Mouse (Mus musculus) kidney, embryonic 15.5 days (tissue): ENCODE data around the gene Olfr1474. TPM values are rescaled to one million over a fixed set of nuclear protein-coding genes. Genes with fewer than 3 reads are reported as not detected.
"Not testable (repeated sequence)": the region's sequence is repeated elsewhere in the genome, so short reads cannot be mapped to it uniquely, and the experiment has no call there.

Experiments used
- ATAC-seq: fragments of 200-750 bp; cut with Nextera tagmentation; replicated peaks from 2 replicates; pipeline ENCODE4 v1.8.0; 2017; ENCODE audit warnings: moderate TSS enrichment; ENCODE audit not compliant: low FRiP score
- H3K27ac ChIP-seq: fragments of 300-500 bp; sonication (generic); 2 replicates; pipeline ENCODE4 v1.5.1; 2015; ENCODE audit warnings: mild to moderate bottlenecking, inconsistent platforms
- H3K27me3 ChIP-seq: fragments of 300-500 bp; sonication (generic); 2 replicates; pipeline ENCODE4 v1.6.1; 2015; ENCODE audit warnings: inconsistent platforms
- H3K36me3 ChIP-seq: fragments of 300-500 bp; sonication (generic); 2 replicates; pipeline ENCODE4 v1.6.1; 2015; ENCODE audit warnings: inconsistent platforms
- H3K4me1 ChIP-seq: fragments of 300-500 bp; sonication (generic); 2 replicates; pipeline ENCODE4 v1.6.1; 2015; ENCODE audit warnings: inconsistent platforms
- H3K4me2 ChIP-seq: fragments of 300-500 bp; sonication (generic); 2 replicates; pipeline ENCODE4 v1.6.1; 2015; ENCODE audit warnings: moderate library complexity, mild to moderate bottlenecking, inconsistent platforms
- H3K4me3 ChIP-seq: fragments of 300-500 bp; sonication (generic); replicated peaks from 2 replicates; pipeline ENCODE4 v1.5.1; 2015; ENCODE audit warnings: mild to moderate bottlenecking, inconsistent platforms
- H3K9ac ChIP-seq: fragments of 300-500 bp; sonication (generic); 2 replicates; pipeline ENCODE4 v1.6.1; 2015; ENCODE audit warnings: mild to moderate bottlenecking, inconsistent platforms
- H3K9me3 ChIP-seq: fragments of 300-500 bp; sonication (generic); replicated peaks from 2 replicates; pipeline ENCODE4 v1.6.1; 2016; ENCODE audit warnings: inconsistent platforms
- WGBS: fragments of 180-500 bp; shearing (Covaris S2); methylation state at CpG from one replicate; pipeline ENCODE4 v1.1.7; 2015; ENCODE audit warnings: mixed read lengths; 5-methylcytosine and 5-hydroxymethylcytosine counted together
- polyA plus RNA-seq: library from polyadenylated mRNA; unstranded; fragments of >200 nt; fragmentation: Nextera tagmentation; extraction: Ambion mirVana; gene quantifications from 2 replicates; pipeline ENCODE4 v1.2.1, GENCODE M21; 2015

Olfr1474 gene
- polyA plus RNA-seq = not detected in 2 replicates

DNA sequence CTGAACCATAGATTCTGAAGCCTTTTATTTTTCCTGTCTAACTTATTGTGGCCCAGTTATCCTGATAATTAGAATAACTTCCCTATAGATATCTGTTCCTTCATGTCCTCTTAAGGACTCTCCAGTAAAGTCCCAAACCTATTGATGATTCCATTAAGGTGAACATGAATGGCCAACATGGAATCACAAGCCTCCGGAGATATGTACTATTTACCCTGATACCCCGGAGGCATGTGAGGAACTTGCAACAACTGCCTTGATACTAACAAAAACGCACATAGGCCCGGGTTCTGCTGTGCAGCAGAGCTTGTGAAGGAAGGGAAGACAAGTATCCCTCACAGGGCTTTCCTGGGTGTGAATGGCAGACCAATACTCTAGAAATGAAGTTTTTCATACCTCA is at the start of gene Olfr1474:
Gene Olfr1474, plus strand, starts transcription at position 301 of the 400 bp plus-strand sequence.
- H3K4me2 ChIP-seq, H3K4me3 ChIP-seq, ATAC-seq, H3K27ac ChIP-seq, H3K9me3 ChIP-seq, H3K27me3 ChIP-seq, H3K9ac ChIP-seq, H3K4me1 ChIP-seq, H3K36me3 ChIP-seq: not testable (repeated sequence)
- 81% methylated on average over 4 of the region's 4 CpGs for WGBS

- H3K9me3 ChIP-seq, H3K9ac ChIP-seq, H3K27ac ChIP-seq, H3K4me2 ChIP-seq, H3K36me3 ChIP-seq, H3K4me1 ChIP-seq, H3K27me3 ChIP-seq, H3K4me3 ChIP-seq, ATAC-seq: not testable (repeated sequence)
- WGBS = 79% methylated on average over 2 of the region's 2 CpGs
These were observed 26.3 kb upstream of the Olfr1474 start, which contains the start of gene Olfr1471 for GRCm38 (mm10) chr19:13443109-13443508. TSS of gene Olfr1471 (plus strand) at chr19:13443409.

DNA sequence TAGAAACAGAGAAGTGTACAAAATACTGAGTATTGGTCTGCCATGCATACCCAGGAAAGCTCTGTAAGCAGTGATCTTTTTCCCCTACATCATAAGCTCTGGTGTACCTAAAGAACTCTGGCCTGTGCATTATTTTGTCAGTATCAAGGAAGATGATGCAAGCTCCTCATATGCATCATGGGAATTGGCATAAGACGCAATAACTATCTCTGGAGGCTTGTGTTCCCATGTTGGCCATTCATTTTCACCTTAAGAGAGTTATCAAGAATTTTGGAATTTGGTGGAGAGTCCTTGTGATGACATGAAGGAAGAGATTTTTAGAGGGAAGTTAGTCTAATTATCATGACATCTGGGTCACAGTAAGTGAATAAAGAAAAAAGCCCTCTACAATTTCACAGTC is 13.4 kb upstream of the Olfr1474 start, which contains the start of gene Olfr1472:
Gene Olfr1472, minus strand, starts transcription at position 101 of the 400 bp plus-strand sequence.
- no peaks in the 10 kb centered on the region for H3K4me1 ChIP-seq
- H3K36me3 ChIP-seq = no peaks in the 10 kb centered on the region
- no peak within 1 kb of the TSS for H3K9ac ChIP-seq
- 91% methylated on average over 1 of the region's 1 CpGs for WGBS
- no peak for ATAC-seq
- no peak within 1 kb of the TSS for H3K4me3 ChIP-seq
- no peak within 1 kb of the TSS for H3K4me2 ChIP-seq
- no peaks in the 10 kb centered on the region for H3K27me3 ChIP-seq
- H3K9me3 ChIP-seq = no peaks in the 10 kb centered on the region
- H3K27ac ChIP-seq = no peak within 1 kb of the TSS

GRCm38 (mm10) chr19:13480096-13480495 is 10.7 kb downstream of the Olfr1474 start, which contains the start of gene Olfr1475:
TSS of gene Olfr1475 (minus strand) at chr19:13480196.
- no peaks in the 10 kb centered on the region for H3K36me3 ChIP-seq
- H3K4me3 ChIP-seq = no peak within 1 kb of the TSS
- H3K4me2 ChIP-seq = no peak within 1 kb of the TSS
- no peaks in the 10 kb centered on the region for H3K9me3 ChIP-seq
- no peak within 1 kb of the TSS for H3K27ac ChIP-seq
- H3K4me1 ChIP-seq = no peaks in the 10 kb centered on the region
- ATAC-seq = no peak
- H3K27me3 ChIP-seq = no peaks in the 10 kb centered on the region
- no peak within 1 kb of the TSS for H3K9ac ChIP-seq

GRCm38 (mm10) chr19:13500246-13500645 is 30.9 kb downstream of the Olfr1474 start, which contains the start of gene Olfr1477:
TSS of gene Olfr1477 (plus strand) at chr19:13500546.
- 74% methylated on average over 3 of the region's 3 CpGs for WGBS
- H3K9ac ChIP-seq = no peak within 1 kb of the TSS
- no peak within 1 kb of the TSS for H3K27ac ChIP-seq
- ATAC-seq = no peak
- H3K36me3 ChIP-seq = no peaks in the 10 kb centered on the region
- H3K4me3 ChIP-seq = no peak within 1 kb of the TSS
- no peaks in the 10 kb centered on the region for H3K27me3 ChIP-seq
- H3K9me3 ChIP-seq = no peaks in the 10 kb centered on the region
- no peaks in the 10 kb centered on the region for H3K4me1 ChIP-seq
- H3K4me2 ChIP-seq = no peak within 1 kb of the TSS

Other genes with a start within 250 kb of the Olfr1474 start
- not detected in 2 replicates for gene Olfr1463, start 238.2 kb upstream of the Olfr1474 start, polyA plus RNA-seq
- not detected in 2 replicates for gene Olfr1465, start 154.0 kb upstream of the Olfr1474 start, polyA plus RNA-seq
- gene Olfr1466, start 130.7 kb upstream of the Olfr1474 start, polyA plus RNA-seq = not detected in 2 replicates
- gene Olfr1467, start 107.3 kb upstream of the Olfr1474 start, polyA plus RNA-seq = not detected in 2 replicates
- gene Olfr1469, start 61.7 kb upstream of the Olfr1474 start, polyA plus RNA-seq = not detected in 2 replicates
- not detected in 2 replicates for gene Olfr1471, start 26.2 kb upstream of the Olfr1474 start, polyA plus RNA-seq
- not detected in 2 replicates for gene Olfr1472, start 13.5 kb upstream of the Olfr1474 start, polyA plus RNA-seq
- gene Olfr1475, start 10.6 kb downstream of the Olfr1474 start, polyA plus RNA-seq = not detected in 2 replicates
- gene Olfr1477, start 31.0 kb downstream of the Olfr1474 start, polyA plus RNA-seq = not detected in 2 replicates
- gene Olfr1480, start 58.3 kb downstream of the Olfr1474 start, polyA plus RNA-seq = not detected in 2 replicates
- gene Olfr1484, start 113.9 kb downstream of the Olfr1474 start, polyA plus RNA-seq = not detected in 2 replicates
- gene Olfr1487, start 147.8 kb downstream of the Olfr1474 start, polyA plus RNA-seq = not detected in 2 replicates
- gene Olfr1489, start 162.1 kb downstream of the Olfr1474 start, polyA plus RNA-seq = not detected in 2 replicates
- not detected in 2 replicates for gene Olfr1490, start 181.5 kb downstream of the Olfr1474 start, polyA plus RNA-seq
- gene Olfr1491, start 227.7 kb downstream of the Olfr1474 start, polyA plus RNA-seq = not detected in 2 replicates